Mouse (Mus musculus): ENCODE results near the gene Aebp2. TPM values are rescaled to one million over a fixed set of nuclear protein-coding genes. Genes with fewer than 3 reads are reported as not detected.
A peak's percentile ranks its signal among the peaks of the same experiment; 100 is the strongest.
"Not testable (repeated sequence)": the region's sequence is repeated elsewhere in the genome, so short reads cannot be mapped to it uniquely, and the experiment has no call there.

Aebp2 gene
- total RNA-seq (2021), result 10 to 100 TPM; 55.3 to 64.4 TPM
- long read RNA-seq, transcript Aebp2-202 (8 exons, 3,727 nt), result major isoform, 34 of 60 reads
- long read RNA-seq, partial matches to known transcripts, result 2 of 60 reads
- long read RNA-seq, other reads (novel, unspliced or antisense), result 24 of 60 reads

GRCm38 (mm10) chr6:140622391-140623225 lies at the start of gene Aebp2:
Gene Aebp2 (plus strand): TSS chr6:140622663.
- peak in 1 of 2 experiments; percentile 18 for DNase-seq (ENCODE audit: low spot score in 2 of 2)

- DNase-seq (ENCODE audit: low spot score in 2 of 2), result no peak
Measured at GRCm38 (mm10) chr6:140574943-140575342, 47.5 kb upstream of the Aebp2 start.

DNA sequence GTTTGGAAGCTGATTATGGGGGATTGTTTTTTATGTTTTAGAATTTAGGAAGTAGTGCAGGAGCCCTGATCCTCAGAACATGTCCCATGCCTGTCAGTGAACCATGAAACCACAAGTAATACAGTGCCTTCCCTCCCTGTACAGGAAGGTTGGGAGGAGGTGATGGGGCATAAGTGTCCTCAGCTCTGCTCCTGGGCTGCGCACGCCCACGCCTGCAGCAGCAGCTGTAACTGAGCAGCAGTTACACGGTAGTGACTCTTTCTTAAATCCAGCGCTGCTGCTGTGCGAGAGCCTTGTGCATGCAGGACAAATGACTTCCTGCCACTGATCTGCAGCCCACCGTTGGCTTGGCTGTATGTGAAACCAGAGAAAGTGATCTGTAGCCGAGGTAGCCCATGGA lies 46.3 kb upstream of the Aebp2 start:
- DNase-seq (ENCODE audit: low spot score in 2 of 2), result no peak

DNA sequence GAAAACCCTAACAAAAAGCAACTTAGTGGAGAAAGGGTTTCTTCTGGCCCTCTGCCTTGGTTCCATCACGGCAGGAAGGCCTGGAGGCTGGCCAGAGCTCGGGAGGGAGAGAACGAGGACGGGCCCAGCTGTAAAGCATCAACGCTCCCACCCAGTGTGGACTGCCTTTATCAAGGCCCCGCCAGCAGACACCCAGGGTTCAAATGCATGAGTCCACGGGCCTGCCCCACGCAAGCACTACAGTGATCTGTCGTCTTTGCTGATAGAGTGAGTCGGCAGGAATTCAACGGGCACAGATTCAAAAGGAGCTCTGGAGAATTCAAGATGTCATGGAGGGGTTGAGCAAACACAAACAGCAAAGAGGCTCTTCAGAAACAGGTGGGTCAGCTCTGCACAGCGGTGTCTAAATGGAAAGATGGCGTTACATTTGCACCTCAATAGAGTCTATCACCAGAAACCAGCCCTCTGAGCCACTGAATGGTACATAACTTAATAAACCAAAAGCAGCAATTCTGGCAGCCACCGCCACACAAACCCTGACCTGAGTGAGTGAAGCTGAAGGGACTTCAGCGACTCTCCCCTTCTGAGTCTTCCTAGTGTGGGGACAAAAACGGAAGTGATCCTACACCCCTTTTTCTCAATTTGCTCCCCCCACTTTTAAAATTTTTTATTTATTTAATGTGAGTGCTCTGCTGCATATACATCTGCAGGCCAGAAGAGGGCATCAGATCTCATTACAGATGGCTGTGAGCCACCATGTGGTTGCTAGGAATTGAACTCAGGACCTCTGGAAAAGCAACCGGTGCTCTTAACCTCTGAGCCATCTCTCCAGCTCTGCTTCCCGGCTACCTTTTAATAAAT lies 45.3 kb upstream of the Aebp2 start:
- no peak for DNase-seq (ENCODE audit: low spot score in 2 of 2)

- DNase-seq (ENCODE audit: low spot score in 2 of 2), result no peak
Measured at GRCm38 (mm10) chr6:140577822-140578170, 44.7 kb upstream of the Aebp2 start.

- not testable (repeated sequence) for DNase-seq (ENCODE audit: low spot score in 2 of 2)
Measured at GRCm38 (mm10) chr6:140578985-140579384, 43.5 kb upstream of the Aebp2 start.

DNA sequence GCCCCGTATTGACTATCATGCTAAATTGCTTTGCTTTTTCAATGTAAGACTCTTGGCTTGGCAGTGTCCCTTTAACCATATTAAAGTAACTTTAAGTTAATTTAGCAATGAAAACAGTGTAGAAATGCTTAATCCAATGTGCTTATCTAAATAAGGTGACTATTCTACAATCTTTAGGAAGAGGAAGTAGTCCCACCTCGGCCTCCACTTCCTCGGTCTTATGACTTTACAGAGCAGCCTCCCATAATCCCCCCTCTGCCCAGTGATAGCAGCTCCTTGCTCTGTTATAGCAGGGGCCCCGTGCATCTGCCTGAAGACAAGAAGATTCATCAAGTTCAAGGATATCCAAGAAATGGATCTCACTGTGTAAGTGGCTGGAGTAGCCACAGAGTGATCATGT lies 42.3 kb upstream of the Aebp2 start:
- no peak for DNase-seq (ENCODE audit: low spot score in 2 of 2)

GRCm38 (mm10) chr6:140586714-140587259 lies 35.7 kb upstream of the Aebp2 start:
- no peak for DNase-seq (ENCODE audit: low spot score in 2 of 2)

DNA sequence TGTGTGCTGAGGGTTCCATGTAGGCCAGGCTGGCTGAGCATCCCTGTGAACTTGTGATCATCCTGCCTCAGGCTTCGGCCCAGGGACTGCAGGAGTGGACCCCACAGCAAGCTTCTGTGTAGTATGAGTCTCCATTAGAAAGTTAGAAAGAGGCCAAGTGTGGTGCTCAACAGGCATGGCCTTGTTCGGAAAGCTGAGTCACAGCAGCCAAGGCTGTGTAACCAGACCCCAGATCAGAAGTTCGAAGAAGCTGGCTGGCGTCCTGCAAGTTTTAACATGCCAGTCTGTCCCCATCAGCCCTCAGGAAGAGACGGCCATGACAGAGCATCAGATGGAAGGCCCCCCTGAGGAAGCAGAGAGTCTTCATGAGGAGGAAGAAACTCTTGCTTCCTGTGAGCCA lies 31.1 kb upstream of the Aebp2 start:
- no peak for DNase-seq (ENCODE audit: low spot score in 2 of 2)

GRCm38 (mm10) chr6:140592713-140593112 lies 29.8 kb upstream of the Aebp2 start:
- DNase-seq (ENCODE audit: low spot score in 2 of 2), result no peak

DNA sequence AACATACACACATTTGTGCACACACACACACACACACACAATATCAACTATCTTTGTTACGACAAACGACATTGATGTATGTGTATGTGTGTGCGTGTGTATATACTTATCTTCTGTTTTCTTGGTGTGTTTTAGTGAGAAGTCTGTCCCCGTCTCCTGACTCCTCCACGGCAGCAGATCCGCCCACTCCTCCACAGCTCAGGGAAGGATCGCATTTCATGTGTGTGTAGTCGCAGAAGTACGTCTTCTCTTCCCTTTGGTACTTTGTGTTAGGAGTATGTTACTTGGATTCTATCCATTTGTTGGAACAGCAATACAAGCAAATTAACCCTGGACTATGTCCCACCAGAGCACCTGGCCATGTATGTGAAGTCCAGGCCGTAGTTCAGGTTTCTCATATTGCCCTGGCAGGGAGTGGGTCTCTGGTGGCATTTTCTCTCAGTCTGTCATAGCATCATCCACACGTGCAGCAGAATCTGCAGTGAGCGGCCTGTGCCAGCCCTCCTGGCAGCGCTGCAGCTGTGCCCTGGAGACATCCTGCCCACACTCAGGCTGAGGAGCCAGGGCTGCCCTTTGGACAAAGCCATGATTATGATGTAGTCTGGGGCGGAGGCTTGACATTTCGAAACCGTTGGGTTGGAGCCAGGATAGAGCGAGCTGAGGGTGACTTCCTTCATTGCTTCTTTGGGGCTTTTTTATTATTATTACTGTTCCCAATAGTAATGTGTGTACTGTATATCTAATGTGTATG lies 28.9 kb upstream of the Aebp2 start:
- DNase-seq (ENCODE audit: low spot score in 2 of 2), result peak; percentile 24 to 59

GRCm38 (mm10) chr6:140595551-140595950 lies 26.9 kb upstream of the Aebp2 start:
- not testable (repeated sequence) for DNase-seq (ENCODE audit: low spot score in 2 of 2)

DNA sequence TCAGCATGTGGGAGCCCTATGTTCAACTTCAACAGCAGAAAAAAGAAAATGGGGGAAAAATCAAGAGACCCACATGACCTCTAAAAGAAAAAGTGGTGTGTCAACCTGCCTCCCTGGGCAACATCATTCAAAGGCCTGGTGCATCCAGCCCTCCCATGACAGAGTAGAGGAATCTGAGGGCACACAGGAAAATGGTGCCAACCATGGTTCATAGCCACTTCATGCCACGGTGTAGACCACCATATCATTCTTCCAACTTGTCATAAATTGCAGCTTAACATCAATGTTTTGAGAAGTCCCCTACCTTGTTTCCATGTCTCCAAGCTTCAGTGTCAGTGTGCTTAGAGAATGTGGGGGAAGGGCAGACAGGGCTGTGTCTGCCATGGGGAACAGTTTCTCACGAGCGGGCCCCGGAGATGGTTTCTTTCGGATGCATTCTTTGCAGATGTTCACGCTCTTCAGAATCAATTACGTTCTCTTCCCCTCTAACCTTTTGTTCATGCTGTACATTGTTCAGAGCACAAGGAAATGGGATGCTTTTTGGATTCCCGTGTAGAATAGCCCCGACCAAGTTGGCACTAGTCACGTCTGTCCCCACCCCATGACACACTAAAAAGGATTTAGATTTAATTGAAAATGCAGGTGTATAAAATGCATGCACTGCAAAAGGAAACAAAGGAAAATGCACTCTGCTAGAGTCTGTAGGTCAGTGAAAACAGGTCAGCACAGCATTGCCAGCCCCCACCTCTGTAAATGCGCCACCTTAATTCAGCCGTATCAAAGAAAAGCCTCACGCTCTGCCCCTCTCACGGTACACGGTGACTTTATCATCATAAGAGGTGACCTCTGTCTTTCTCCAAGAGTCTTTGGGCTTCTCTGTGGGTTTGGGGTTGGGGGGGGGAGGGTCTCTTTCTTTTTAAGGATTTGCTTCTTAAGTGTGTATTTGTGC lies 24.8 kb upstream of the Aebp2 start:
- DNase-seq (ENCODE audit: low spot score in 2 of 2), result no peak

- DNase-seq (ENCODE audit: low spot score in 2 of 2), result no peak
Measured at GRCm38 (mm10) chr6:140598516-140598915, 23.9 kb upstream of the Aebp2 start.

DNA sequence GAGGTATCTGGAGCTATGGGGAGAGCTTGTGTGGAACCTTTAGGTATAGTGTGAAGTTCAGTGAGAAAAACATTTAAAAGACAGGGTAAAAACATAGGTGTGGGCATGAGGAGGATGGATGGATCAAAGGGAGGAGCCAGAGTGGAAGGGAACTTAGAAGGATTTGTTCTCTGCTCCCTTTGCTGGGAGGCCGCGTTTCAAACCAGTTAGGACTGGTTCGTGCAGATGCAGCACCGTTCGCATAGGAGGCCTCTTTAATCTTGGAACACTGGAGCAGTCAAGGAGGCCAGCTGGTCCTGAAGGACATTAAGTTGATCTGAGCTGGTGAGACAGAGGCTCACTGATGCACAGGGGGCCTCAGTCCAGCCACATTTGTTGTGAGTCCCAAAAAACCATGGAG lies 23.1 kb upstream of the Aebp2 start:
- no peak for DNase-seq (ENCODE audit: low spot score in 2 of 2)

- not testable (repeated sequence) for DNase-seq (ENCODE audit: low spot score in 2 of 2)
Measured at GRCm38 (mm10) chr6:140600671-140601070, 21.8 kb upstream of the Aebp2 start.

DNA sequence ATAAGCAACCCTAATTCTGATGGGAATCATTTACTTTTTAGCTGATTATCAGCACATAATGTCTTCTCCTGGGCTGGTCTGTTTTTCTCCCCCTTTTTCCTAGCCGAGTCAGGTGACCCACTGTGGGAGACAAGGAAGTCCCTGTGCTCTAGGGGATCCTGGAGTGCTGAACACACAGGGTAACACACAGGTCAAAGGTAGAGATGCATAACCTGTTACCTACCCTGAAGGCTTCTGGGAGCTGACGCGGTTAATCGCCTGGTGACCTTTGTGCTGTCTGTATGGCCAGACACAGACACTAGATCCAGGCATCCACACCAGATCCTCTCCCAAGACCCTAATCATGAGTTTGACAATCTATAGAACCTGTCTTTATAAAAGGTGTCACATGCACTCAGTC lies 21.3 kb upstream of the Aebp2 start:
- no peak for DNase-seq (ENCODE audit: low spot score in 2 of 2)

DNA sequence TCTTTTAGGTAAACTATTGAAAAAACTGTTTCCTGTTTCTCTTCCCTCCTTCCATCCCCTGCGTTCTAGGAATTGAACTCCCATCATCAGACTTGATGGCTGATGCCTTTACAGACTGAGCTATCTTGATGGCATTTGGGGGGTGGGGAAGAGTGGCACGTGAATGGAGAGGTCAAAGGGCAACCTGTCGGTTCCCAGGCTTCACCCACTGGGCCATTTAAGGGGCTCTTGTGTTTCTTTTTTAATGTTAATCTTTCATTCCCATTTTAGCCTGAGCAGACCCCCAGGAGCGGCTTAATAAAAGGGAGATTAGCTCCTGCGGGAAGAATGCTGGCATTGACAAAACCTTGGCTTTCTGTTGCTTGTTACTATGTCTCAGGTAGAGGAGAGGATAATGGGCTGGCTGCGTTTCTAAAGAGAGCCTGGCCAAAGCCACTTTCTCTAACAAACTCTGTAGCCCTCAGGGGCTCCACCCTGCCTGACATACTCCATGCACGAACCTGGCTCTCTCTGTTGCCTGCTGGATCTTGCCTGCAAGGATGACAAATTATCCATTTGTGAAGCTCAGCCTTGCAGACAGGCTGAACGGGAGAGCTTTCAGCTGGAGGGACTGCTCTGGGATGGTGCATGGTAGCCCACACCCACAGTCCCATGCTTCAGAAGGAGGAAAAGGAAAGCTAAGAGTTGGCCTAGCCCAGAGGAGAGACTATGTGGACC lies 19.1 kb upstream of the Aebp2 start:
- DNase-seq (ENCODE audit: low spot score in 2 of 2), result no peak

- DNase-seq (ENCODE audit: low spot score in 2 of 2), result not testable (repeated sequence)
Measured at GRCm38 (mm10) chr6:140605173-140605572, 17.3 kb upstream of the Aebp2 start.
